ENCODE assay signal across 22 mouse cellular contexts in genomic region chr1:39067901-39068300, GRCm38 (mm10).
DNase-seq lines count a peak whose midpoint lies in the region; ATAC-seq and TF ChIP-seq lines count a peak whose summit lies in the region.
"Had no signal": no experiment of that assay in that cellular context is flagged by ENCODE, and none has a peak within 500 bp of the region (broad histone marks: within the 10 kb centered on the region; RNA-seq: fewer than 3 reads in every experiment).

No protein-coding gene starts in this region.

- ATAC-seq in intestine, embryonic 15.5 days = peak; percentile 47; the same call in 1 of the 2 replicates
- ATAC-seq in intestine, postnatal 0 days = no peak
- no peak for ATAC-seq in megakaryocyte progenitor cell, adult 5-6 weeks (replicated peaks; ENCODE audit: poor library complexity)
- ATAC-seq: forebrain, embryonic 14.5 days; lung, postnatal 0 days had no signal

- no peaks in the 10 kb centered on the region for H3K27me3 ChIP-seq in intestine, embryonic 15.5 days (replicated peaks)
- H3K27me3 ChIP-seq in intestine, postnatal 0 days (replicated peaks; ENCODE audit: control insufficient read depth, insufficient read depth, low read length) = no peaks in the 10 kb centered on the region
- H3K27me3 ChIP-seq in kidney, adult 2 months (replicated peaks; ENCODE audit: control insufficient read depth, insufficient read depth, low read length) = no peaks in the 10 kb centered on the region
- H3K27me3 ChIP-seq: CH12.LX; embryonic facial prominence, embryonic 12.5 days; limb, embryonic 15.5 days; neural tube, embryonic 13.5 days had no signal

- peaks cover 5% of the 10 kb centered on the region; the same call in 1 of the 2 replicates for H3K4me1 ChIP-seq in intestine, embryonic 15.5 days (replicated peaks)
- H3K4me1 ChIP-seq in intestine, postnatal 0 days (replicated peaks; ENCODE audit: control insufficient read depth, insufficient read depth, low read length) = peaks cover 7% of the 10 kb centered on the region; the same call in 1 of the 2 replicates
- peaks cover 9% of the 10 kb centered on the region; the same call in 1 of the 2 replicates for H3K4me1 ChIP-seq in kidney, adult 2 months (ENCODE audit: control insufficient read depth, insufficient read depth, low read length)
- H3K4me1 ChIP-seq: embryonic facial prominence, embryonic 12.5 days had no signal

- H3K36me3 ChIP-seq in intestine, embryonic 15.5 days = no peaks in the 10 kb centered on the region
- no peaks in the 10 kb centered on the region for H3K36me3 ChIP-seq in intestine, postnatal 0 days (ENCODE audit: control insufficient read depth, insufficient read depth)
- H3K36me3 ChIP-seq in kidney, adult 2 months (ENCODE audit: control insufficient read depth, insufficient read depth, low read length) = no peaks in the 10 kb centered on the region
- H3K36me3 ChIP-seq: embryonic facial prominence, embryonic 12.5 days; limb, embryonic 15.5 days; neural tube, embryonic 13.5 days had no signal

- peak; percentile 30 for DNase-seq in Muller cell, postnatal 12 days (ENCODE audit: inconsistent ontology term)
- peak; percentile 88 for DNase-seq in kidney, adult 2 months
- peak; percentile 48 to 53 for DNase-seq in kidney, postnatal 25 days
- no peak for DNase-seq in layer of hippocampus, adult 8-10 months (ENCODE audit: low spot score in 2 of 2)
- DNase-seq: adrenal gland, adult 2 months; cerebellum, adult 9-11 months; gastrocnemius, postnatal 14 days; midbrain, embryonic 14.5 days; right cerebral cortex, postnatal 14 days; spleen, adult 18-20 months had no signal

- TF ChIP-seq CTCF in intestine, postnatal 0 days (IDR thresholded peaks at IDR 0.05; ENCODE audit: low read depth) = no peak
- no peak for TF ChIP-seq CTCF in kidney, adult 2 months (conservative IDR thresholded peaks at IDR 0.05; ENCODE audit: insufficient read depth, insufficient read length, low read depth, low read length)

- H3K4me3 ChIP-seq in intestine, embryonic 15.5 days (replicated peaks) = no peak overlapping the region
- no peak overlapping the region for H3K4me3 ChIP-seq in intestine, postnatal 0 days (ENCODE audit: low read depth, low read length)
- no peak overlapping the region for H3K4me3 ChIP-seq in kidney, adult 2 months (ENCODE audit: insufficient read depth, low read depth, low read length)
- H3K4me3 ChIP-seq: embryonic facial prominence, embryonic 12.5 days; erythroblast, embryonic 14.5 days; layer of hippocampus, adult 2 months; limb, embryonic 15.5 days; megakaryocyte, embryonic 14.5 days; neural tube, embryonic 13.5 days had no signal

- no peak for TF ChIP-seq POLR2A in kidney, adult 2 months (IDR thresholded peaks at IDR 0.05; ENCODE audit: low read depth, low read length)

- no peak overlapping the region for H3K9ac ChIP-seq in intestine, embryonic 15.5 days
- H3K9ac ChIP-seq in intestine, postnatal 0 days (ENCODE audit: low read depth, low read length) = no peak overlapping the region
- H3K9ac ChIP-seq: embryonic facial prominence, embryonic 12.5 days; limb, embryonic 15.5 days; neural tube, embryonic 13.5 days had no signal

- H3K9me3 ChIP-seq in intestine, embryonic 15.5 days = no peaks in the 10 kb centered on the region
- H3K9me3 ChIP-seq in intestine, postnatal 0 days (ENCODE audit: control insufficient read depth) = no peaks in the 10 kb centered on the region
- H3K9me3 ChIP-seq: embryonic facial prominence, embryonic 12.5 days; limb, embryonic 15.5 days had no signal

- no peak overlapping the region for H3K4me2 ChIP-seq in intestine, embryonic 15.5 days (replicated peaks)
- no peak overlapping the region for H3K4me2 ChIP-seq in intestine, postnatal 0 days (replicated peaks; ENCODE audit: low read depth)
- H3K4me2 ChIP-seq: embryonic facial prominence, embryonic 12.5 days; limb, embryonic 15.5 days; neural tube, embryonic 13.5 days had no signal

- H3K27ac ChIP-seq in intestine, embryonic 15.5 days = no peak overlapping the region
- H3K27ac ChIP-seq in intestine, postnatal 0 days (ENCODE audit: low read depth, low read length) = no peak overlapping the region
- H3K27ac ChIP-seq in kidney, adult 2 months (ENCODE audit: insufficient read depth, low read depth, low read length) = no peak overlapping the region
- H3K27ac ChIP-seq: embryonic facial prominence, embryonic 12.5 days; layer of hippocampus, adult 2 months; limb, embryonic 15.5 days; neural tube, embryonic 13.5 days had no signal

- WGBS in intestine, embryonic 15.5 days = 37% methylated on average over 3 of the region's 3 CpGs
- 20% methylated on average over 3 of the region's 3 CpGs for WGBS in intestine, postnatal 0 days
- WGBS in kidney, adult 2 months = 13% methylated on average over 3 of the region's 3 CpGs

Comparison
In these comparisons a context has a peak if more than half of its experiments do, and no peak if none do; other contexts are left out.
1. DNase-seq: peak in Muller cell, postnatal 12 days (single experiment), kidney, adult 2 months (single experiment) and kidney, postnatal 25 days (2 of 2); none in layer of hippocampus, adult 8-10 months (0 of 2).